Mouse (Mus musculus) MEL-GATA-1-ER (cell line): Measurements from ENCODE around the gene Uhrf1.
"Not testable (repeated sequence)": the region's sequence is repeated elsewhere in the genome, so short reads cannot be mapped to it uniquely, and the experiment has no call there.

Experiments used
- DNase-seq: peaks from one replicate; pipeline ENCODE4 v3.0.0-alpha.2; 2012; ENCODE audit warnings: low read depth; ENCODE audit errors: extremely low read depth

Gene Uhrf1

GRCm38 (mm10) chr17:56303160-56303846 is at the start of gene Uhrf1:
Gene Uhrf1, plus strand, starts transcription at chr17:56303321.
- DNase-seq: peak; percentile 95

DNA sequence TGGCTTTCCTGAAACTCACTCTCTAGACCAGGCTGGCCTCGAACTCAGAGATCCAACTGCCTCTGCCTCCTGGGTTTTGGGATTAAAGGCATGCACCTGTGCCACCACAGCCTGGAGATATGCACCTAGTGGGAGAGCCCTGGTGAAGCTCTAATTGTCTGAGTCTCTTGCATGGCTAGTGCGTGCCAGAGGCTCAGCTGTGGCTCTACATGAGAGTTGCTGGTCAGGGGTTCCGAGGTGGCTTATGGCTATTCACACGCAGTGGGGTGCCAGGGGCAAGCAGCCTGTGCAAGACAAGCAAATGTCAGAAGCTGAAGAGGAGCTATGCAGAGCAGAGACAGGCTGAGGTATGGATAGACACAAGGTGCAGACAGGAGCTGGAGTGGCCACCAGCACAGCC is 48.4 kb upstream of the Uhrf1 start:
- DNase-seq: no peak

- DNase-seq: peak; percentile 50
These were observed 47.7 kb upstream of the Uhrf1 start for GRCm38 (mm10) chr17:56255429-56255828.

DNA sequence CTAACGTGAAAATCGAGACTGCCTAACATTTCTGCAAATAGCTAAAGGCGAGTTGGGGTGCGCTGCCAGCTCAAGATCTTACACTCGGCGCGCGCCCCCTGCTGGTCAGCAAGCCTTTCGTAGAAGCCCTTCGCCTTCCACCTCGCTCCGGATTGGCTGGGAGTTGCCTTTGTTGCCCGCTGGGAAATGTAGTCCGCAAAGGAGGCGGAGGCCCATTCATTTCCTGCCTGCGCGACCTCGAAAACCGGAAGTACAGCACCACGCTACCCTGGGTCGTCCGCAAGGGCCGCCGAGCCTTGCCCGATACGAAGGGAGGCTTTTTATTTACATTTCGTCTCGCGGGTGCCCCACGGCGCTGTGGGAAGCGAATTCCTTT is 47.3 kb upstream of the Uhrf1 start:
- DNase-seq: peak; percentile 96

DNA sequence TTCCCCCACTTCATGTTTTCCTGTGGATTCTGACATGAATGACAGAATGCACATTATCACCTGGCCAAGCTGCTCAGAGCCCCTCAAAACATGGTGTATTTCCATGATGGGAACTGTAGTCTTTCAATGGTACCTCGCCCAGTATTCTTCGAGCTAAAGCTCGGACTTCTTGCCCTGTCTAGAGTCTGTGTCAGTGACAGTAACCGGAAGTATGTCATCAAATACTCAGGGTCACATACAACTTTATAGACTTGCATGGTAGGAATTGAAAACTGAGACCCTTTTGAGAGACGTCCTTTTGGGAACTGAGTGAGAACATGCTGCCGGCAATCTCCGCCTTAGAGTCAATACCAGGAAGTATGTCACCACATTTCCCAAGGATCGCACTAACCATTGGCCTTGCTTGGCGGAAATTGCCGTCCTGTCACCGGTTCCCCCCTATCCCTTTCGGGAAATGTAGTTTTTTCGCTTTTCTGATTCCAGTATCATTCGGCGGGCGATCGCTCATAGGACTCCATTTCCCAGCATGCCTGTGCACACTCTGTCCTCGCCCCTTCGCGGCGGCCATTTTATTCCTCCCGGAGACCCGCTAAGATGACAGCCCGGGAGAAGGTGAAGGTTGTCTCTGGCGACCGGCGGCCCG is 46.8 kb upstream of the Uhrf1 start, which contains the start of gene Fem1a:
Gene Fem1a, plus strand, starts transcription at position 572 of the 643 bp plus-strand sequence.
- peak; percentile 99 for DNase-seq

GRCm38 (mm10) chr17:56257181-56257894 is 45.8 kb upstream of the Uhrf1 start:
- DNase-seq: no peak

DNA sequence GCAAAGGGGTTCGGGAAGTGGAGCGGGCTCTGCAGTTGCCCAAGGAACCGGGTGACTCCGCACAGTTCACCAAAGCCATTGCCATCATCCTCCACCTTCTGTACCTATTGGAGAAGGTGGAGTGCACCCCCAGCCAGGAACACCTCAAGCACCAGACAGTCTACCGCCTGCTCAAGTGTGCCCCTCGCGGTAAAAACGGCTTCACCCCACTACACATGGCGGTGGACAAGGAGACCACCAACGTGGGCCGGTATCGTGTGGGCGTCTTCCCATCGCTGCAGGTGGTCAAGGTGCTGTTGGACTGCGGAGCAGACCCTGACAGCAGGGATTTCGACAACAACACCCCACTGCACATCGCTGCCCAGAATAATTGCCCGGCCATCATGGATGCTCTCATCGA is 44.9 kb upstream of the Uhrf1 start:
- not testable (repeated sequence) for DNase-seq

DNA sequence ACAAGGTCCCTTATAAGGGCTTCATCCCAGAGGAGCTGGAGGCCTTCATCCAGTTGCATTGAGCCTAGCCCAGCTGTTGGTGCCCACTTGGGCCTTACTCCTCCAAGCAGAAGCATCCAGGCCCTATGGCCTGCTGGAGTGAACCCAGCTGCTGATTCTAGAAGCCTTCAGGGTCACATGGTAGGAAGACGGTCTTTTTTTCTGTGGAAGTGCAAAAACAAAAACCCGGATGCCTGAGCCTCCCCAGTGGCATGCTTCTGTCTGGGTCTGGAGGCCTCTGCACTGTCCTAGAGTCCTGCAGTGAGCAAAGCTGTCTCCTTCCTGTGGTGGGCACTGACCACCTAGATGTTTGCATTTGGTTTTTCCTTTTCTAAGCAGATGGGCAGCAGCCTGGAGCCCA is 44.3 kb upstream of the Uhrf1 start:
- DNase-seq: not testable (repeated sequence)

- no peak for DNase-seq
These were observed 43.7 kb upstream of the Uhrf1 start for GRCm38 (mm10) chr17:56259301-56260037.

- DNase-seq: no peak
These were observed 42.0 kb upstream of the Uhrf1 start for GRCm38 (mm10) chr17:56261166-56261565.

GRCm38 (mm10) chr17:56262645-56263094 is 40.5 kb upstream of the Uhrf1 start:
- no peak for DNase-seq

DNA sequence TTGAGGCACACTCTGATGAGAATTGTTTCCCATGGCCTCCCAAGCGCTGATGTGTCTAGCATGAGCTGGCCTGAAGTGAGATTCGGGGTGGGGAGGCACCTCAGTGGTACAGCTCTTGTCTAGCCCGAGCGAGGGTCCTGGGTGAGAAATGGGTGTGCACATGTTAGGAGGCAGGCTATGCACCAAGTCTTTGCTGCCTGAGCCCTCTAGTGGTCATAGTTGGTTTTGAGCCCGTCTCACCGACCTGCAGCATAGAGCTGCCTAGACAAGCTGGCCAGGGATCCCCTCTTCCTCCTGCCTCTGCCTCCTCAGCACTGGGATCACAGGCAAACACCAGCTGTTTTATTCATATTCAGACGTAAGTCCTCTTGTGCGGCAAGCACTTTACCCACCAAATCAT is 39.1 kb upstream of the Uhrf1 start:
- peak; percentile 71 for DNase-seq

DNA sequence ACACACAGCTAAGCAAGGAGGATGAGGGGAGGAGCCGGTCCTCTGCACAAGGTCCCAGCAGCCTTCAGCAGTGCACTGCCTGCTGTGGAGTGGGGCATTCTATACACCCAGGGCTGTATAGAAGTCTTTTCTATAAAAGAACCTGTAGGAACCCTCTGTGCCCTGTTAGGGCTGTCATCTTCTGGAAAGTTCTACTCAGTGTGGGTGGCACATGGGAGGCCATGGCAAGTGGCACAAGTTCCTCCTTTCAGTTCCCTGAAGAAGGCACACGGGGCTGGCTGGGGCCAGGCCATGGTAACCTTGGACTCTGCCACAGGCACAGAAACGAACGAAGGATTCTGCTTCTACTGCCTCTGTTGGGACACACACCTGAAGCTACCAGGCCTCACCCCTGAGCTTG is 38.1 kb upstream of the Uhrf1 start:
- no peak for DNase-seq

DNA sequence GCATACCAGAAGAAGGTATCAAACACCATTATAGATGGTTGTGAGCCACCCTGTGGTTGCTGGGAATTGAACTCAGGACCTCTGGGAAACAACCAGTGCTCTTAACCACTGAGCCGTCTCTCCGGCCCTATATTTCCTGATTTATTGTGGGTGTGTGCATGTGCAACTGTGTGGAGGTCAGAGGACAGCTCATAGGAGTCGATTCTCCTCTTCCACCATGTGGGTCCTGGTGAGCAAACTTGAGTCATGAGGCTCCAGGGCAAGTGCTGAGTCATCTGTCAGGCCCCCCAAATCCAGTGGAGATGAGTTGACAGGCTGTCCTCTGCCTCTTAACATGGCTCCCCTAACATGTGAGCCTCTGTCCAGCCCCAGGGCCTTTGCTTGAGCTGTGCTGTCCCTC is 37.3 kb upstream of the Uhrf1 start:
- no peak for DNase-seq

DNA sequence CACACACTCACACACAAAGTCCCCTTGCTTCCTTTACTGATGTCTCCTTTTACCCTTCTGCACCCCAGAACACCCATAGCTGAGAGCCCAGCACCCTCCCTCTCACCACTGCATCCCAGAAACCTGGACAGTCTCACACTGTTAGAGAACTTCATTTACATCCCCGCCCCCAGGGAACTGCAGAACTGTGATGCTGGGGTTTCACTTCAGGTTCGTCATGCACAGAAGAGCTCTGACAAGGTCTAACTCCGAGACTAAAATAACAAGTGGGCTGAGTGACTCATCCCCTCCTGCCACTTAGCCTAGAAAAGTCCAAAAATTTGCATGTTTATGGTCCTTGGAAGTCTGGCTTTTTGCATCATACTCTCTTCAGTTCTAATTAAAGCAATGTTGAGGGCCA is 36.9 kb upstream of the Uhrf1 start:
- no peak for DNase-seq

DNA sequence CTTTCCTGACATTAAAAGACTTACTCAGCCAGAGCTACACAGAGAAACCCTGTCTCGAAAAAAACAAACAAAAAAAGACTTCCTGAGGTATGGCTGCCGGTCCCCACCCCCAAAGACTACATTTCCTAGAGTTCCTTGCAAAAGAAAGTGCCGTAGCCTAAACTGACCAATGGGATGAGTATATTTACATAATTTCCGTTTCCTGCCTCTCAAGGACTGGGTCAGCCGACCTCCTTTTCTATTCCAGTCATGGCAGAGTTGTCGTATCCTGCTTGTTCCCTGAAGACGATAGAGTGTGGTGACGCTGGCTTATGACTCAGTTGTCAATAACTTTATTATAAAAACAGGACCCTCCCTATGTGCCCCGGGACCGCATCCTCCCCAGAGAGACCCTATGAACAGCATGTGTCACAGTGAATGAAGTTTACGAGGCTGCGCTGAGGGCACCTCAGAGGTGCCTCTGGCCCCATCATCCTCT is 33.9 kb upstream of the Uhrf1 start:
- peak; percentile 85 for DNase-seq

DNA sequence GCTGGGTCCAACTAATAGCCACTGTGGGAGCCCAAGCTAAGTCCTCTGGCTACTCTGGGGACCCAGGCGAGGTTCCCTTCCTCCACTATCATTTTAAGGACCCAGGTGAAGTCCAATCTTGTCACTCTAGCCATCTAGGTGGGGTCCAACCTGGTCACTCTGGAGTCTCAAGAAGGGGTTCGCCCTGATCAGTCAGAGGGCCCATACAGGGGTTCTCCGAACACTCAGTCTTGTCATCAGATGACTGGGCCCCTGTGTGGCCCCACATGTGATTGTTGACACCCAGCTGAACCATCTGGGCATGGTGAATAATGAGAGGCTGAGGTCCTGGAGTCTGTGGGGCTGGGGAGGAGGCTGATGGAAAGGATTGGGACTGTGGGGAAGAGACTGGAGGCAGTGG is 33.4 kb upstream of the Uhrf1 start:
- DNase-seq: no peak

DNA sequence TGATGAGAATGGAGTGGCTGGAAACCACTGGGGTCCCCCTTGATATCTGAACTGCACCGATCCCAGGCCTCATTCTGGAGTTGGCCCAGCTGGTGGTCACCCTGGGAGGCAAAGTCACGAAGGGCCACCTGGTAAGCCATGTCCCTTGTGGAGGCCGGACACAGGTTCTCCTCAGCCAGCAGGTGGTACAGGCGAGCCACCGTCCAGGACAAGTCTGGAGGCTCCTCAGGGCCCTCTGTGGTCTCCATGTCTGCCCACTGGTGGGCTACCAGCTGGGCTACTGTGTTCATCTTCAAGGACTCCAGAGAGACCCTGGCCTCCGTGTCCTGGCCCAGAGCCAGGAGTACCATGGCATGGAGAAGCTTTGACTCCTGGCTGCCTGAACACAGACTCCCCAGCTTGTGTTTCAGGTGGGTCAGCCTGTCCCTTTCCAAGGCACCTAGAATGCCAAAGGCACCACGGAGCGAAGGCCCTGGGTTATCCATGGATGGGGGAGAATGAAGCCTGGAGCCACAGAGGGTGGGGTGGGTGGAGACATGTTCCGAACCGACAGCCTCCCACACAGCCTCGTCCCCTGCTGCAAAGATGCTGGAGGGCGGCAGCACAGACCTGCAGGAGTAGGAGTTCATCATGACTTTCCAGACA is 31.4 kb upstream of the Uhrf1 start:
- no peak for DNase-seq

DNA sequence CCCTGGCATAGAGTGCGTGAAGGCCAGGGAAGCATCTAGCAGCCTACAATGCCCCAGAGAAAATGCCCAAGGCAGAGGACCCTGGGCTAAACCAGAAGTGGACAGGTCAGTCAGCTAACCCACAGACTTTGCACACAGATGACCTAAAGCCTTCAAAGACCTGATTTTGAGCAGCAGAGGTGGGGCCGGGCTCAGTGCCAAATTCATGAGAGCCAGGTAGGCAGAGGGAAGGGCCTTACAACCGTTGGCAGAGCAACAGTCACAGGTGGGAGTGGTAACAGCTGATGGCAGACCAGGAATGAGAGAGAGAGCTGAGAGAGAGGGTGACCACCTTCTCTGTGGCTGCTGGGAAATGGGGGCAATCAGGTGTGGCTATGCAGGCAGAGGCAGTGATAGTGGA is 30.5 kb upstream of the Uhrf1 start:
- DNase-seq: no peak

DNA sequence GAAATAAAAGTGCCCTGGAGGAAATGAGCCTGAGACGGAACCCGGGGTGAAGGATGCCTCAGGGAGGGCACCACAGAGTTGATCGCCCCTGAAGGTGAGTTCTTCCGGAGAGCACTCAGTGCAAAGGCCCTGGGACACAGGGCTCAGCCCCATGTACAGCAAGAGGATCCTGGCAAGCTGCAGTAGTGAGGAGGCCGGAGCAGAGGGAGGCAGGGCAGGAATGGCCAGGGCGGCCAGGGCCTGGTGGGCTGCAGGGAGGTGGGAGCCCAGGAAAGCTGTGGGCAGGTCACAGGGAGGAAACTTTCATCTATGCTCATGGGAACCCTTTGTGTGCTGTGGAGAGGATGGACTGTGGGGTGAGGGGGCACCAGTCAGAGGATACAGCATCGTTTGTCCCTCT is 29.6 kb upstream of the Uhrf1 start:
- DNase-seq: no peak

DNA sequence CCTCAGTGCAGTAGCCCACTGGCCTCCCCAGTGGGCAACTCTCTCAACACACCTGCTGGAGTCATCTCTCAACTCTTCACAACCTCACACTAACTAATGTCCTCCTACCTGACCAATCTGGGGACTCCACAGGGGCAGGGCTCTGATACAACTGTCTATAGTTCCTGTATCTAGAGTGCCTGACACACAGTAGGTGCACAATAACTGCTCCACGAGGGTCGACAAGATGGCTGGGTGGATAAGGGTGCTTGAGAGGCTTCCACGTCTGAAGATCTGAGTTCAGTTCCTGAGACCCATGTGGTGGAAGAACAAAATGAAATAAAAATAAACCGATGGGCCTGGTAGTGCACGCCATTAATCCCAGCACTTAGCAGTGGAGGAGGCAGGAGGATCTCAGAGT is 29.1 kb upstream of the Uhrf1 start:
- no peak for DNase-seq
